Mouse (Mus musculus): ENCODE data around the gene Npr1.

DNA sequence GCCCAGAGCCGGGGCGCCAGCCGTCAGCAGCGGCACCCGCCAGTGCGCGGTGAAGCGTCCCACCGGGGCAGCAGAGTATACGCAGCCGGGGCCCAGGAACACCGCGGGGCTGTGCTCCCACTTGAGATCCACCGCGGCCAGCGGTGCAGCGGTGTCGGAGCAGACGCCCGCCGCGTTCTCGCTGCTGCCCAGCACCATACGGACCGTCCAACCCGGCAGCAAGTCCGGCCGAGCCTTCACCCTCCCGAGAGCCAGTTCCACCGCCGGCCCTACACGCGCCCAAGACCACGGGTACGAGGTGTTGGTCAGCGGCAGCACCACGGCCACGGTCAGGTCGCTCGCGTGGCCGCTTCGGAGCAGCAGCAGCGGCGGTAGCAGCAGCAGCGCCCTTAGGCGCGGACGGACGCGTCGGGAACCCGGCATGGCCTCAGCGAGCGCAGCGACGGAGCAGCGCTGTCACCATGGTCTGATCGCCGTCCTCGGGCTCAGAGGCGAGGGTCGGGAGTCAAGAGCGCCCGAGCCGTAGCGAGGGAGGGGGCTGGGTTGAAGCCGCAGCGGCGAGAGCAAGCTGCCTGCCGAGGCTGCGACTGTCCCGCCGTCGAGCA, 483 bp downstream of the Npr1 start:
- TF ChIP-seq POLR2A (IDR thresholded peaks at IDR 0.05; ENCODE audit: extremely low read depth, insufficient read depth, low read length) (no peak), CTCF (IDR thresholded peaks at IDR 0.05; ENCODE audit: low read depth, low read length) (no peak)
